Mouse (Mus musculus): ENCODE data around the gene Pyroxd2. TPM values are rescaled to one million over a fixed set of nuclear protein-coding genes. Genes with fewer than 3 reads are reported as not detected.
"Not testable (repeated sequence)": the region's sequence is repeated elsewhere in the genome, so short reads cannot be mapped to it uniquely, and the experiment has no call there.

The Pyroxd2 gene
- total RNA-seq (2021), result under 1 TPM; 0.53 to 0.97 TPM
- long read RNA-seq, experiment 1, partial matches to known transcripts, result 0 of 1 reads
- long read RNA-seq, experiment 1, other reads (novel, unspliced or antisense), result 1 of 1 reads
- long read RNA-seq, experiment 2, result 0 reads

DNA sequence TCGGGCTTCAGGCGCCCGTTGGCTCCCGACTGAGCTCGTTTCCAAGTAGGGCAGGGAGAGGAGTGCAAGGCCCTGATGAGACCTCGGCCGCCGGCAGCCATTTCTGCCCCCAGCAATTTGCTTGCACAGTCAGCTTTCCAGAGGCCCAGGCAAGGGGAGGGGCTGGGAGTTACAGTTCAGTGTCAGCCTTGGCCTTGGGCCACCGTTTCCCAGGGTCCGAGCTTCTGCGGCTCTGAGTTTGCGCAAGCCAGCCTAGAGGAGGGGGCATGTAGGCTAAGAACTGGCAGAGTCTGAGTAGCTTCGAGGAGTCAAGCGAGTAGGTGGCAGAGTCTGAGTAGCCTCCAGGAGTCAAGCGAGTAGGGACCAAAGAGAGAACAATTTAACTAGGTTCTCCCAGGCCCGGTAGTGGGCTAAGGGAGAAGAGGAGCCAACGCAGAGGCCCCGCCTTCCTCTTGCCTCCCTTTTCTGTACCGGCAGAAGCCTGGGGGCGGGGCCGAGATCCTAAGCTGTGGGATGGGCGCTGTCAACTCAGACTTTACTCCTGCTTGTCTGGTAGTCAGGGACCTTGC, at the start of gene Pyroxd2:
Gene Pyroxd2 (minus strand): TSS at position 413 of the 569 bp plus-strand sequence.
- DNase-seq (ENCODE audit: low spot score), result peak; percentile 71

DNA sequence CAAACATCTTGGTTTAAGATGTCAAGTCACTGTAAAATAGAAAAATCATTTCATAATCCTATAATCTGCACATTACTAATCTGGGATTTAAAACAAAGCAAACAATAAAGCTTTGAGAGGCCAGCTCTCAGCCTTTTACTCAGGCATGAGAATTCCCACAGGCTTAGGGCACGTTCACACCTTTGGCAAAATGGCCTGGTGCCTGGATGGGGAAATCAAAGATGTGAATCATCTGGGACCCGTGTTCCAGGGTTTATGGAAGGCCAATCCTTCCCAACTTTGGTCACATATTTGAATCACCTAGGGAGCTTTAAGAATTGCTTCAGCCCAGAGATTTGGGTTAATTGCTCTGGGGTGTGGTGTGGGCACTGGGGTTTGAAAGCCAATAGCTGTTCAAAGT, 45.3 kb upstream of the Pyroxd2 start:
- DNase-seq (ENCODE audit: low spot score), result no peak

DNA sequence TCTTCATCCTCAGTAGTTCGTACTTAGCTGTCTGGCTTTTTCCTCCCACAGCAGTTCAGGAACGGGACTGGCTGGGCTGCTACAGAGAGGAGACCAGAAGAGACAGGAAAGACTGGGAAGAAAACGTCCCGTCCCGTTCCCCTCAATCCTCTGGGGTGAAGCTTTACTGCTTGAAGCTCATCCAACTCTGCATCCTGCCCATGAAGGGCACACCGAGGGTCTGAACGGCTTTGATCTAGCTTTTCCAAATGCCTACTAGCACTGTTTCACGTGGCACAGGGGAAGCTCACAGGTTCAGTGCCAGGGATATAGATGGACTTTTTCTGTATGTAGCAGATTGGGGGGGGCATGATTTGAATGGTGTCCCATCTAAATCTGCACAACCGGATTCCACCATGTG, 43.2 kb upstream of the Pyroxd2 start:
- no peak for DNase-seq (ENCODE audit: low spot score)

DNA sequence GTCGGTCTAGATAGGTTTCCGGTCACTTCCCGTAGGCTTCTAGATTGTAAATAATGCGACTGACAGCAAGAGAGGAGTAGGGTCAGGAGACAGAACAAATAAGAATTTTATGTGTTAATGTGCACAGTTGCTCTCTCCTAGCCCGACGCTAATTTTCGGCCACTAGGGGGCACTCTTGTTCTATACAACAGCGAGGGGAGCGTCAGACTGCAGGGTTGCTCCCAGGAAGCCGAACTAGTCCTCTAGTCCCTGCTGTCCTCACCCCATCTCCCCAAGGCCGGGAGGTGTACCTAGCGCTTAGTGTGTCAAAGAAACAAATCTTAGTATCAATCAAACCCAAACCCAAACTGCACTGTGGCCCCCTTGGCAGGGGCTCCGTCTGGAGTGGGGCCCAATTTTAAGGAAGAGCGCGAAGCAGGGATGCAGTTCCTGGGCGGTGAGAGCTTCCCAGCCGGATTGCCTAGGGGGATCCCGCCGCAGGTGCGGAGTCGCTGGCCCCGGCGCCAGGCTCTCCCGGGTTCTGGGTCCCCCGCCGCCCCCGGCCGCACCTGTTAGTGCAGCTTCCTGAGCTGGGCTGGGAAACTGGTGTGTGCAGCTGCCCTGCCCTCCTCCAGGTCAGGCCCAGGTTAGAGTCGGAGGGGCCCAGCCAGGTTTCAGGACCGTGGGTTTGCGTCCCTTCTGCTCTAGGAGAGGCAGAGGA, 42.5 kb upstream of the Pyroxd2 start:
- peak; percentile 89 for DNase-seq (ENCODE audit: low spot score)

DNA sequence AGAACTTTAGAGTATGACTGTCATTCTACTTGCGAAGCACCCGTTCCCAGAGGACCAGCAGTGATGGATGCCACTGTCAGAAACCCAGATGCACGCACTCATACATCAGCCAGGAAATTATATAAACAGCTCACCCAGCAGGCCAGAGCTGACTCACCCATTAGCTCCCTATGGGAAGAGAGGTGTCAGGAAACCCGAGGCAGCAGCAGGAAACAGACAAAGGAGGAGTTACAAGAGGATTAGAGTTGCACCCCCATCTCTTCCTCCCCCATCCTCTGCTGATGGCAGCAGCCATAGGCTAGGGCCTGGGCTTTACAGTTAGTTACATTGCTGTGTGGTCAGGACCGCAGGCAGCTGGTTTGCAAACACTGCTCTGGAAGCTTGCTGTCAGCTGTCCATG, 35.7 kb upstream of the Pyroxd2 start:
- DNase-seq (ENCODE audit: low spot score), result no peak

DNA sequence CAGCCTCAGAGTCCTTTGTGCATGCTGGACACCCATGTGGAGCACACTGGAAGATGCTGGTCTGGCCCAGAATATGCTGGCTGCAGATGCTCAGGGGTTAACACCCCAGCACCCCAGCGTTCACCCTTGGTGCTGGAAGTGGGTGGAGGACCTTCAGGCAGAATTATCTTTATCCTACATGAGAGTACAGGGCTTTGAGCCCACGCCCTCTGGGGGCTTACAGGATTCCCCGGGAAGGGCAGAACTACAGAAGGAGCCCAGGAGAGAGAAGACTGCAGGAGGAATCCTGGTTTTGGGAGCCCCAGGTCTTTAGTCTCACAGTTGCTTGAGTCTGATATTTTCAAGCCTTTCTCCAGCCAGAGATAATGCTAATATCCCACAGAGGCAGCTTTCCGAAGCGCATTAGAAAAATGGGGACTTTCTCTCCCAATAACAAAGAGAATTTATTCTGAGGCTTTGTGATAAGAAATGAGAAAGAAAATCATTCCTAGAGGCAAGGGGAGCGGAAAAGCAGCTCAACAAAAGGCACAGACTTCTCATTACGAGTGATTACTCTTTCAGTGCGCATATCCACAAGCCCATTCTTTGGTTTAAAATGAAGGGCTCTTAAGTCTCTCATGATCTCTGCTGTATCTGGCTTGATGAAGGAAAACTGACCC, 33.1 kb upstream of the Pyroxd2 start:
- DNase-seq (ENCODE audit: low spot score), result no peak

DNA sequence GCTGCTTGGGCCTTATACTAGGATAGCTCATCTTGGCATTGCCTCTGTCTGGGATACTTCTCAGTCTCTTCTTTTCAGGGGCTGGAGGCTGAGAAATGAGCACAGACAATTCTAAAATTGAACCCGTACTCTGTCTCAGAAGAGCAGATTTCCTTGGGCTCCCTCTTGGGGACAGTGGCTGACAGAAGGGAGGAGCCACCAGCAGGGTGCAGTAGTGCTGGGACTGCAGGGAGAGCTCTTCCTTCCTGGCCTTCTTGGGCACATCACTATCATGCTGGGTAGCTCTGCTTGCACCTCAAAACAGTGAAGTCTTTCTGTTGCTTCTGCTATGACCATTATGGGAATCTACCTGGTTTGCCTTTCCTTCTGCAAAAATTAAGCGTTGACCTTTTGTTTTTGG, 32.6 kb upstream of the Pyroxd2 start:
- DNase-seq (ENCODE audit: low spot score), result no peak

DNA sequence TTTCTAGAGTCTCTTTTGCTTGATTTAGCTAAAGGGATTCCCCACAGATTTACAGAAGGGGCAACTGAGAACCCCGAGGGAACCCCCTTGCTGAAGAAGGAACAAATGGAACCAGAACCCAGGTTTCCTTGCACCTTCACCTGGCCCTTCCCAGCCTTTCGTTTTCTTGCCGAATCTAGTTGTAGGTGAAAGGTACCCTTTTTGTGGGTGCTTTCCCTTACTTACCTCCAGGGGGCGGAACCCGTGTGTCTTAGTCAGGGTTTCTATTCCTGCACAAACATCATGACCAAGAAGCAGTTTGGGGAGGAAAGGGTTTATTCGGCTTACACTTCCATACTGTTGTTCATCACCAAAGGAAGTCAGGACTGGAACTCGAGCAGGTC, 27.6 kb upstream of the Pyroxd2 start:
- not testable (repeated sequence) for DNase-seq (ENCODE audit: low spot score)

DNA sequence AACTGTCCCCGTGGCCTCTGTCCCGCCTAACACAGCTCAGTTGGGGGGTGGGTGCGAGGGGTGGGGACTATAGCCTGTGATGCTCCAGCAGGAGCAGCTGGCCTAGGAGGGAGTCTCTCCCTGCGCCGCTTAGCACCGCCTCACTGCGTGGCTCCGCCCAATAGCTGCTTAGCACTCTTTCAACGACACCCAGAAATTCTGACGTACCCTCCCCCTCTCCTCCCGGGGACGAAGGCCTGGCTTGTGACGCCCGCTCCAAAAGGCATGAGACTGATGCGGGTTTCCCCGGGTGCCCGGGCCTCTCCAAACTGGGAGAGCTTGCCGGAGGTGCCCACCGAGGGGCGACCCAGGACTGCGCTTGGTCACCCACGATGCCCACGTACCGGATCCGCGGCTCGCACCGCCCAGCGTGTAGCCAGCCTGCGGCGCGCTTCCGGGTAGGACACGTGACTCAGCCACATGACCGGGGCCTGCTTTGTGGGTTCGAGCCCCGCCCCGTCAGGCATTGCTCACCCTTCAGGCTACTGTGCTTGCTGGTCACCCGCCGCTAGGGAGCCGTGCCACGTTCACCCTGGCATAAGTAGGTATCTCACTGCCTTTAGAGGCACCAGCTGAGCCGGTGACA, 27.1 kb upstream of the Pyroxd2 start, which contains the start of gene Hps1:
Gene Hps1 (minus strand): TSS at position 448 of the 625 bp plus-strand sequence.
- DNase-seq (ENCODE audit: low spot score), result peak; percentile 84

DNA sequence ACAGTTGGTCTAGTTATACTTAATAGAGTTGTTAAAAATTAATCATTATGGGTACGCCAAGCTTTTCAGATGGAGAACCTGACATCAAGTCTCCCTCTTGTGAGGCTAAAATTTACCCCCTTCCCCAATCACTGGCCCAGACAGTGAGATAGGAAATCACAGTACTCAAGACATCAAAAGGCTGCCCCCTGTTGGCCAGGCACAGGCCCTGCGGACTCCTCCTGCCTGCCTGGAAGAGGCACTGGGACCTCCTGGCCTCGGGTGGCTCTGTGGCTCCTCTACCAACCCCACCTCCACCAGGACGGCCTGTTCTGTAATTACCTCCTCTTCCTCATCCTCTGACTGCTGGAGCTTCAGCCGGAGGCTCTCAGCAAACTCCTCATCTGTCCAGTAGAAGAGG, 25.2 kb upstream of the Pyroxd2 start:
- peak; percentile 32 for DNase-seq (ENCODE audit: low spot score)

DNA sequence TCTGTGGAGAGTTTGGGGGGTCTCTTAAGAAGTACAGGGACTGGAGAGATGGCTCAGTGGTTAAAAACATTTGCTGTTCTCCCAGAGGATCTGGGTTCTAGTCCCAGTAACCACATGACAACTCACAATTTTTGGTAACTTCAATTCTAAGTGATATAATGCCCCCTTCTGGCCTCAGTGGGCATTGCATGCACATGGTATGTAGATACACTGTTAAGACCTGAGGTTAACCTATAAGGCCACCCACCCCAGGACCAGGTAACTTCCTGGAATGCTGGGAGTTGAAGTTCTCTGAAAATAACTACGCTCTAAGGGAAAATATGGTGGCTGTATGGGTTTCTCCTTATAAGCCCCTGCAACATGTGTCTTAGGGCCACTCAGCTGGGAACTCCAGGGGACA, 24.2 kb upstream of the Pyroxd2 start:
- no peak for DNase-seq (ENCODE audit: low spot score)

DNA sequence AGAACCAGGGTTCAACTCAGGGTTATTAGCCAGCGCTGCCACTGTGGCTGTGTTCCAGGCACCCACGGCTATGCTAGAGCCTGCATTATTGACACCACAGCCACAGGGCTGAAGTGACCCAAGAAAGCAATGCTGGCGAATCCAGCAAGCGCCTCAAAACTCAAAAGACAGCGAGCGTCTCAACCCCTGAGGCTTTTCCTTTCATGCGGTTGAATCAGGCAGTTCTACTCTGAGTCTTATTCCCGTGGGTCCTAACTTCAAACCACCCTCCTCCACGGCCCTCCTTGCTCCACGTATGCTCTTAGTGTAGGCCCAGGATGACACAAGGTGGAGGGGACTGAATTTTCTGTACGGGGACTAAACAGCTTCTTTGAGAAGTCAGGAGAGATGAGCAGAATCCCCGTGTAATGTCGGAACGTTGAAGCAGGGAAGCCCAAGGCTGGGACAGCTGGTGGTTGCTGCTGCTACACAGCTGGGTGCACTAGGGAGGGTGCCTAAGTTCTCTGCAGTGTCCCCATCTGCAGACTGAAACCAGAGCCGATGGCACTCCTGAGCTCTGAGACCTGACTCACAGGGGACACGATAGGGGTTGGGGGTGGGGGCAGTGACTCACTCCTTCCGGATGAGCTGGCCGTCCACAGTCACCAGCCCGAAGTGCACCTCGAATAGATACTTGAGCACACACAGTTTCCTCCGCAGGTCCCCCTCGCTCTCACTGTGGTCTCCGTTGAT, 17.7 kb upstream of the Pyroxd2 start:
- no peak for DNase-seq (ENCODE audit: low spot score)

DNA sequence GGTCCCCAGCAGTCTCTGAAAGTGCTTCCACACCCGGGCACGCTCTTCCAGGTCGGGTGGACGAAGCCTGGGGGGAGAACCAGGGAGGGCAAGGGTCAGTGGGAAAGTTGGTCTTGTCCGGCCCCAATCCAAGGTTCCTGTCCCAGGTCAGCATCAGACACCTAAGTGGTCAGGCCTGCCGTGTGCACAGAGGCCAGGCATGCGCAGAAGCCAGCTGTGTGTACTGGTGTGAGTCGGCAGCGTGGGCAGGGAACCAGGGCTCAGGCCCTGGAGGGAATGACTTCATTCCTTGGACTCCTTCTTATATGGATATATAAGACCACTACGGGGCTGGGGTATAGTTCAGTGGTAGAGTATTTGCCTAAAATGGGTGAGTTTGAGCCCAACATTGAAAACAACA, 17.1 kb upstream of the Pyroxd2 start:
- no peak for DNase-seq (ENCODE audit: low spot score)

DNA sequence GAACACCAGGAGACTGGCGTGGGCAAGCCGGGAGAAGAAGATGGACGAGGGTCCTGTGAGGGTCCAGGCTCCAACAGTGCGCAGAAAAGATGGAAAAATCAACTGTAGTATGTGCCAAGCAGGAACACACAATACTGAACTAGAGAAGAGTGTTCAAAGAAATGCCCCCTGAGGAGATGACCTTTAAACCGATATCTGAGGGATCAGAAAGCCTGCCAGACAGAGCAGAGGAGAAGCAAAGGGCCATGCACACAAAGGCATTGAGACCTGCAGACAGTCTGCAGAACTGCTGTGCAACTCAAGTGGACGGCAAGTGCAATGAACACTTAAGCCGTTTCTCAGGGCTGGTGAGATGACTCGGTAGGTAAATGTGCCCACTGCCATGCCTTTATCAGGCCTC, 14.8 kb upstream of the Pyroxd2 start:
- DNase-seq (ENCODE audit: low spot score), result no peak

DNA sequence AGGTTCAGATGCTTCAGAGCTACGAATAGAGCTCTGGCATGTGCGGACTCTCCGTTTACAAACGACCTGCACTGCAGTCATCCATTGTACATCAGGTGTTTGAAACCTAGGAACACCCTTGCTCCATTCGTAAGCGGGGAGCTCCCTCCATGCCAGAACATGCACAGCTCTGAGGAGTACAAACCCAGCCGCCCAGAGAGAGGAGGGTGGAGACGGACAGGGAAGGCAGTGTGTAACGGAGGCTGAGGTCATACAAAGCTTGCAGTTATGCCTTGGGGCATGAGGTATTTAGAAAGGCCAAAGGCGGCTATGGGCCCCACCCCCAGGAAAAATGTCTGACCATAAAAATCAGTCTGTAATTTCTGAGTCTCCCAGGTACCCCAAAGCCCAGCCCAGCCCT, 11.8 kb upstream of the Pyroxd2 start:
- no peak for DNase-seq (ENCODE audit: low spot score)

DNA sequence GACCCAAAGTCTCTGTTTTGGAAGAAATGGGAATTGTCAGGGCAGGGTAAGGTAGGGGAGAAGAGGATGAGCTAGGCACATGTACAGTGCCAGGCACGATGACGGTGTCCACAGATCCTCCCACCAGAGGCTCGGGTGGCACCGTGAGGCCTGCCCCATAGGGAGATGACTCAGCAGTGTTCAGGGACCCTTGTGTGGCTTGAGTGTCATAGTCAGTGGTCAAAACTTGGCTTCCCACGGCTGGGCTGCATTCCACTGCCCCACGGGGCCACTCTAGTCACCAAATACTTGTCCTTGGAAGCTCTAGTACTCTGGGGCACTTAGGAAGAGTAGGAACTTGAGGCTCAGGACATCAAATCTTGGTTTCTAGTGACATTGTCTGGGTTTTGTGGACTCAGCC, 4.1 kb upstream of the Pyroxd2 start:
- DNase-seq (ENCODE audit: low spot score), result no peak

DNA sequence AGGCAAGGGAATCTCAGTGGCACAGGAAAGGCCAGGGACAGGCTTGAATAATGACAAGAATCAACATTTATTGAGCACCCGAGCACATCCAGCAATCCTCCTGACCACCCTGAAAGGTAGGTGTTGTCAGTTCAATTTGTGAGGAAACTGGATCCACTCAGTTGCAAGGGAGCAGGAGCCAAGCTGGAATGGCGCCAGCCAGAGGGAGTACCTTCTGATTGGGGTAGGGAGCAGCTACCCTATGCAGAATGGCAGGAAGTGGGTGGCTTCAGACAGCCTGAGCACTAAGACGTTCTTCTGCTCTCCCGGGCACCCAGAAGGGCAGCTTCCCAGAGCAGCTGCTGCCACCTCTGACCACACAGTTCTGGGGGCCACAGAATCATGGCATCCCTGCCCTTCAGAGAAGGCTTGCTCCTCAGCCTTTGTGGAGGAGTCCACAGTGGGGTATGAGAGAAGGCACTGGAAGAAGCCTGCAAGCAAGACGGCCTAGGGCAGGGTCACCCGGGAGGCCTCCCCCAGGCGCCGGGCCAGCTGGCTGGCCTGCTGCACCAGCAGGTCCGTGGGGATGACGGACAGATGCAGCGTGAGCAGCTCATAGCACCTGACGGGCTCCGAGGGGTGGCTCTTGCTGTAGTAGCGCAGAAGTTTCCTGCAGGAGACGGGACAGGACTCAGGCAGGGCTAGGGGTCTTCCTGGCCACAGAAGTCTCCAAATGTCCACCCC, 2.7 kb upstream of the Pyroxd2 start:
- peak; percentile 18 for DNase-seq (ENCODE audit: low spot score)

DNA sequence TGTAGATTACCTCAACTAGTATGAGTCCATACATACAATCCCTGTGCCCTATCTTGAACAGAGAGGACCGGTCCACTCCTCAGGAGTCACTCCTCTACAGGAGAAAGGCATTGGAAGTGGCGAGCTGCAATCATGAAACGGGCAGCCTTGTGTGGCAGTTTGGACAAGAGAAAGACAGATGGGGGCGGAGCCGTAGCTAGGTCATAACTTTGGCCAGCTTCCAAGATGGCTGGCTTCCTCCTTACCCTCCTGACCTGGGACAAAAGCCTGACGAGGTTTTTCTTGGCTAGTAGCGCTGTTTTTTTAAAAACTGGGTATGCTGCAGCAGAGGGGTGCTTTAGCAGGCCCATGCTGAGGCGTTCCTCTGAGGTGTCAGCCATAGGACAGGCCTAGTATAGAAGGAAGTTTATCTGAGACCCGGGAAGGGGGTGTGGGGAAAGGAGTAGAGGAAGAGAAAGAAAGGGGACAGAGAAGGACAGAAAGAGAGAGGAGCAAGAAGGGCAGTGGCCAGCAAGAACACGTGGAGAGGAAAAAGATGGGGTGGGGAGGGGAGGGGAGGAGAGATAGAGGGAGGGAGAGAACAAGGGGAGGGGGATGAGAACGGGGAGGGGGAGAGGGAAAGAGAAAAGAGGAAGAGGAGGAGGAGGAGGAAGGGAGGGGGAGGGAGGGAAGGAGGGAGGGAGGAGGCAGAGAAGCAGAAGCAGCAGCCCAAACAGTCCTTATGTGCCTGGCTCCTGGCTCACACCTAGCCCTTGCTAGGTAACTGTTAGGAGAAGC, 754 bp upstream of the Pyroxd2 start:
- peak; percentile 68 for DNase-seq (ENCODE audit: low spot score)

DNA sequence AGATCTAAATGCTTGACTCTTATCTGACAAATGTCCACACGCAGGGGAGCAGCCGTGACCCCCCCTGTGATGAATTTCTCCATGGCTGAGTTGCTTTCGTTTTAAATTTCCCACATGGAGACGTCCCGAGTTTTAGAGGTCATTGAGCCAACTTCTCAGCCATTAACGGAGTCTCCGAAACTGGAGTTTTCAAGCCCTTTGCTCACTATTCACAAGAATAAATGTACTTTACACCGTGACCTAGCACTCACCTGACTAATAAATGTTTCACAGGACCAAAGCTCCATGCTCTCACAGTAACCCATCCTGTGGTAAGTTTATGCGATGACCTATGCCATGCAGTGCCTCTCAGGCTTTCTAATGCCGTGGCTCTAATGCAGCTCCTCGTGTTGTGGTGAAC, 2.4 kb downstream of the Pyroxd2 start:
- DNase-seq (ENCODE audit: low spot score), result no peak

DNA sequence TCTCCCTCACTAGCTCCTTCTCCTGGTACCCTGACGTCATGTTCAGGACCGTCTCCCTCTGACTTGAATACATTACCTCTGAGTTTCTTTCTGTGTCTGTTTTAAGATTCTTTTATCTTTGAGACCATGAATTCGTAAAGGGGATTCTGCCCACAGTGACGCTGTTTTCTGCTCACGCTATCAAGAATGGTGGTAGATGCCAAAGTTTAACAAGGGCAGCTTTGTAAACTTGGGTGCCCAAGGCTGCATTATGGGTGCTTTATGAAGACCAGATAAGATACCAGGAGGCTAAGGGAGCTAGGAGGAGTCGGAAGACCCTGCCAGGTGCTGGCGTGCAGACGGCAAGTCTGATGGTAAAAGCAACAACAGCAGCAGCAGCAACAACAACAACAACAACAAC, 5.9 kb downstream of the Pyroxd2 start:
- no peak for DNase-seq (ENCODE audit: low spot score)

All from gastrocnemius, adult 18-20 months (tissue).